Mouse (Mus musculus) heart, adult 18-20 months (tissue): ENCODE data around the gene Ptgir. TPM values are rescaled to one million over a fixed set of nuclear protein-coding genes. Genes with fewer than 3 reads are reported as not detected.

Experiments
- total RNA-seq, 2 experiments: library from RNA; stranded (reverse); gene quantifications; 2 replicates each; pipeline ENCODE4 v1.2.3; 2021

The Ptgir gene
- total RNA-seq, 2 experiments from 2014 or later = 1.5 TPM

Other genes starting within 250 kb of the Ptgir start
- gene Ceacam15, start 230.8 kb upstream of the Ptgir start, total RNA-seq = not detected
- gene Ceacam9, start 184.6 kb upstream of the Ptgir start, total RNA-seq = not detected
- gene Ap2s1, start 168.1 kb upstream of the Ptgir start, total RNA-seq = 10 to 100 TPM; 66.9 to 78.5 TPM
- 10 to 100 TPM; 13.0 to 26.3 TPM for gene Slc1a5, start 125.2 kb upstream of the Ptgir start, total RNA-seq
- 10 to 100 TPM; 50.3 to 60.0 TPM for gene Strn4, start 90.6 kb upstream of the Ptgir start, total RNA-seq
- 10 to 100 TPM; 49.1 to 53.1 TPM for gene Fkrp, start 89.8 kb upstream of the Ptgir start, total RNA-seq
- gene Prkd2, start 63.6 kb upstream of the Ptgir start, total RNA-seq = 10 to 100 TPM; 19.7 to 22.2 TPM
- gene Dact3, start 31.2 kb upstream of the Ptgir start, total RNA-seq = 1 to 10 TPM; 8.7 to 9.4 TPM
- gene Gng8, start 14.7 kb upstream of the Ptgir start, total RNA-seq = under 1 TPM in 1 of 2 experiments, not detected in 1; 0.47 TPM
- 100 to 1,000 TPM; 166 to 200 TPM for gene Calm3, start 17.6 kb downstream of the Ptgir start, total RNA-seq
- 1 to 10 TPM; 3.7 to 4.0 TPM for gene Pnmal2, start 38.2 kb downstream of the Ptgir start, total RNA-seq
- gene Pnmal1, start 53.2 kb downstream of the Ptgir start, total RNA-seq = not detected
- gene Gm42372, start 76.6 kb downstream of the Ptgir start, total RNA-seq = under 1 TPM in 1 of 2 experiments, not detected in 1; 0.08 TPM
- gene Ccdc8, start 86.2 kb downstream of the Ptgir start, total RNA-seq = 1 to 10 TPM; 3.8 to 4.5 TPM
- gene Ppp5c, start 121.4 kb downstream of the Ptgir start, total RNA-seq = 10 to 100 TPM; 98.8 to 98.9 TPM
- 1 to 10 TPM; 1.9 to 4.1 TPM for gene Hif3a, start 155.9 kb downstream of the Ptgir start, total RNA-seq
- under 1 TPM in 1 of 2 experiments, not detected in 1; 0.08 TPM for gene Psg16, start 167.6 kb downstream of the Ptgir start, total RNA-seq
- gene Ceacam3, start 243.8 kb downstream of the Ptgir start, total RNA-seq = not detected